Mouse (Mus musculus): ENCODE measurements around the gene Tbxa2r. TPM values are rescaled to one million over a fixed set of nuclear protein-coding genes. Genes with fewer than 3 reads are reported as not detected.

The Tbxa2r gene
- total and polyA plus RNA-seq, 3 experiments = 0.12 to 0.30 (median 0.13) TPM

DNA sequence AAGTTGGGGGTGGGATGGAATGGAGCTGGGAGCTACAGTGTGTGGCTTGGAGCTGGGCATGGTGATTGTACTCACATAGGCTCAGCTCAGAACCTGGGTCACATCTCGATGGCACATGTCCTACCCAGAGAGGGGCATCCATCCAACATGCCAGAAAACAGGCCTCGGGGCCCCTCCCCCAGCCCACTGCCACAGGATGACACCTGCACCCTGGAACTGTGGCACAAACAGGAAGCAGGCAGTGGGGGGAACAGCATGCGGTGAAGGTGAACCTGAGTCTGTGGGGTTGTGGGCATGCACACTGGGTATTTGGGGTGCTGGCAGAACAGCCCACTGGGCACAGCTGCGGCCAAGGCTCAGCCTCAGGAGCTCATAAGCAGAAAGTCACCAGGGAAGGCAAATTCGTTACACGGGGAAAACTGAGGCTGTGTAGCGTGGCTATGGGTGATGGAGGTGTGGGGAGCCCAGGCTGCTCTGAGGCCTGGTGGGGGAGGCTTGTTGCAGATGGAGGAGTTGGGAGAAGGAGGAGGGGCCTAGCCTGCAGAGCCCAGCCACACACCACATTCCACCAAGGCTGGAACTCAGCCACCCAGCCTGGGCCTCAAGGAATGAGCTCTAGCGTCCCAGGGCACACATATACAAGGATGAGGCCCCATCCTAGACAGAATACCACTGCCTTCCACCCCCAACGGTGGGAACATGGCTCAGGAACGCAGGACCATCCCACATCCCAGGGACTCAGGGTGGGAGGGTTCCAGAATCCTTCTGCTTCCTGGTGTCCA lies 854 bp downstream of the Tbxa2r start:
- peaks cover 6 to 24% of the 10 kb centered on the region in 2 experiments for H3K4me1 ChIP-seq (ENCODE audit: control insufficient read depth in 1 of 2, insufficient read depth in 2 of 2)
- no peaks in the 10 kb centered on the region for H3K9me3 ChIP-seq (replicated peaks; ENCODE audit: low read length)
- no peaks in the 10 kb centered on the region for H3K27me3 ChIP-seq (replicated peaks)
- H3K4me2 ChIP-seq (ENCODE audit: insufficient read depth, low read depth, poor library complexity, severe bottlenecking) = no peak overlapping the region
- H3K9ac ChIP-seq (ENCODE audit: insufficient read depth, low read depth) = no peak overlapping the region
- in situ Hi-C loops (cut with MboI; ENCODE audit: low pct_ligation_motif_present, low pct_unique_long_range_greater_than_20kb, low sequenced_read_pairs) = no loop called here
- TF ChIP-seq RAD21 (IDR thresholded peaks at IDR 0.05; ENCODE audit: low read depth, low read length) (no peak), KAT2A (IDR thresholded peaks at IDR 0.05; ENCODE audit: insufficient replicate concordance, low read length) (no peak)
- no peak overlapping the region for H3K4me3 ChIP-seq (replicated peaks in 1 of 3; ENCODE audit: low read depth in 2 of 3, low read length in 2 of 3, poor library complexity in 1 of 3)
- no peak for DNase-seq (ENCODE audit: extremely low read depth)
- H3K79me2 ChIP-seq (replicated peaks; ENCODE audit: control insufficient read depth, extremely low read depth, insufficient read depth, poor library complexity, severe bottlenecking) = no peaks in the 10 kb centered on the region
- dilution Hi-C loops (cut with MboI; ENCODE audit: extremely low pct_ligation_motif_present, extremely low pct_unique_long_range_greater_than_20kb, low sequenced_read_pairs) = no loop called here
- peaks cover 29 to 61% of the 10 kb centered on the region in 2 experiments for H3K36me3 ChIP-seq (replicated peaks in 1 of 2; ENCODE audit: control insufficient read depth in 1 of 2, insufficient read depth in 1 of 2, low read length in 1 of 2)
- no peak overlapping the region for H3K27ac ChIP-seq (ENCODE audit: insufficient read depth, low read depth)

- in situ Hi-C loops (cut with MboI; ENCODE audit: low pct_ligation_motif_present, low pct_unique_long_range_greater_than_20kb, low sequenced_read_pairs) (no loop called here), dilution Hi-C loops (cut with MboI; ENCODE audit: extremely low pct_ligation_motif_present, extremely low pct_unique_long_range_greater_than_20kb, low sequenced_read_pairs) (no loop called here)
- no peak for TF ChIP-seq MEF2A (IDR thresholded peaks at IDR 0.05; ENCODE audit: borderline replicate concordance, low read depth, low read length)
- no peak for TF ChIP-seq JUN (IDR thresholded peaks at IDR 0.05; ENCODE audit: insufficient read depth, low read depth, low read length)
- no peak for TF ChIP-seq CTCF (conservative IDR thresholded peaks at IDR 0.05 in 1 of 2, IDR thresholded peaks at IDR 0.05 in 1 of 2; ENCODE audit: low read depth in 2 of 2, low read length in 2 of 2)
- TF ChIP-seq ZKSCAN1 (IDR thresholded peaks at IDR 0.05; ENCODE audit: borderline replicate concordance, low read depth, low read length) = no peak
- TF ChIP-seq PAX5 (IDR thresholded peaks at IDR 0.05; ENCODE audit: low read length) = no peak
- no peak for TF ChIP-seq ZNF384 (IDR thresholded peaks at IDR 0.05; ENCODE audit: low read depth, low read length)
- TF ChIP-seq ELF1 (IDR thresholded peaks at IDR 0.05; ENCODE audit: low read depth, low read length) = no peak
- TF ChIP-seq MAX (IDR thresholded peaks at IDR 0.05; ENCODE audit: low read length) = no peak
- TF ChIP-seq IRF4 (IDR thresholded peaks at IDR 0.05; ENCODE audit: low read depth, low read length) = no peak
- TF ChIP-seq EP300 (IDR thresholded peaks at IDR 0.05; ENCODE audit: low read length) = no peak
- TF ChIP-seq SMC3 (IDR thresholded peaks at IDR 0.05; ENCODE audit: low read depth, low read length) = no peak
- no peak for TF ChIP-seq USF2 (conservative IDR thresholded peaks at IDR 0.05; ENCODE audit: low read depth, low read length)
- TF ChIP-seq CHD1 (IDR thresholded peaks at IDR 0.05; ENCODE audit: low read depth, low read length) = no peak
- TF ChIP-seq MXI1 (IDR thresholded peaks at IDR 0.05; ENCODE audit: low read depth, low read length) = no peak
- TF ChIP-seq ETS1 (conservative IDR thresholded peaks at IDR 0.05; ENCODE audit: low read depth, low read length) = no peak
- no peak for TF ChIP-seq MAFK (IDR thresholded peaks at IDR 0.05; ENCODE audit: insufficient replicate concordance, low read length)
- no peak for TF ChIP-seq HCFC1 (IDR thresholded peaks at IDR 0.05; ENCODE audit: low read depth, low read length)
- H3K4me2 ChIP-seq (ENCODE audit: insufficient read depth, low read depth, poor library complexity, severe bottlenecking) = no peak overlapping the region
- no peak overlapping the region for H3K9ac ChIP-seq (ENCODE audit: insufficient read depth, low read depth)
- no peak overlapping the region for H3K4me3 ChIP-seq (replicated peaks in 1 of 3; ENCODE audit: low read depth in 2 of 3, low read length in 2 of 3, poor library complexity in 1 of 3)
- H3K79me2 ChIP-seq (replicated peaks; ENCODE audit: control insufficient read depth, extremely low read depth, insufficient read depth, poor library complexity, severe bottlenecking) = no peaks in the 10 kb centered on the region
- H3K9me3 ChIP-seq (replicated peaks; ENCODE audit: low read length) = no peaks in the 10 kb centered on the region
- H3K27me3 ChIP-seq (replicated peaks) = no peaks in the 10 kb centered on the region
- H3K4me1 ChIP-seq (ENCODE audit: control insufficient read depth in 1 of 2, insufficient read depth in 2 of 2) = peaks cover 6 to 24% of the 10 kb centered on the region in 2 experiments
- peaks cover 23 to 55% of the 10 kb centered on the region in 2 experiments for H3K36me3 ChIP-seq (replicated peaks in 1 of 2; ENCODE audit: control insufficient read depth in 1 of 2, insufficient read depth in 1 of 2, low read length in 1 of 2)
- H3K27ac ChIP-seq (ENCODE audit: insufficient read depth, low read depth) = no peak overlapping the region
- no peak for DNase-seq (ENCODE audit: extremely low read depth)
Observed at GRCm38 (mm10) chr10:81330007-81330406, 1.5 kb downstream of the Tbxa2r start.
